Mouse (Mus musculus) hematopoietic stem cell, adult 5-6 weeks (primary cell): ENCODE results near the gene Tcaim. TPM values are rescaled to one million over a fixed set of nuclear protein-coding genes. Genes with fewer than 3 reads are reported as not detected.
A peak's percentile ranks its signal among the peaks of the same experiment; 100 is the strongest.

Experiments used
- ATAC-seq, 2 experiments: fragments of 125-278 bp in 1 of 2; replicated peaks in 1 of 2; 2 replicates each; pipeline ENCODE4 v1.8.0; 2016 to 2017; ENCODE audit warnings: inconsistent platforms in 2 of 2, mild to moderate bottlenecking in 2 of 2, moderate number of reproducible peaks in 2 of 2, low read depth in 1 of 2, moderate TSS enrichment in 1 of 2; ENCODE audit not compliant: low FRiP score in 2 of 2, poor library complexity in 2 of 2, severe bottlenecking in 2 of 2, insufficient read depth in 1 of 2, low TSS enrichment in 1 of 2
- total RNA-seq: library from RNA; stranded (forward); fragments of 172-1452, 232-1000 nt; gene quantifications from 2 replicates; pipeline ENCODE4 v1.2.3, GENCODE M21; 2017

Tcaim gene
- total RNA-seq: 11.8 and 13.2 TPM in 2 replicates

DNA sequence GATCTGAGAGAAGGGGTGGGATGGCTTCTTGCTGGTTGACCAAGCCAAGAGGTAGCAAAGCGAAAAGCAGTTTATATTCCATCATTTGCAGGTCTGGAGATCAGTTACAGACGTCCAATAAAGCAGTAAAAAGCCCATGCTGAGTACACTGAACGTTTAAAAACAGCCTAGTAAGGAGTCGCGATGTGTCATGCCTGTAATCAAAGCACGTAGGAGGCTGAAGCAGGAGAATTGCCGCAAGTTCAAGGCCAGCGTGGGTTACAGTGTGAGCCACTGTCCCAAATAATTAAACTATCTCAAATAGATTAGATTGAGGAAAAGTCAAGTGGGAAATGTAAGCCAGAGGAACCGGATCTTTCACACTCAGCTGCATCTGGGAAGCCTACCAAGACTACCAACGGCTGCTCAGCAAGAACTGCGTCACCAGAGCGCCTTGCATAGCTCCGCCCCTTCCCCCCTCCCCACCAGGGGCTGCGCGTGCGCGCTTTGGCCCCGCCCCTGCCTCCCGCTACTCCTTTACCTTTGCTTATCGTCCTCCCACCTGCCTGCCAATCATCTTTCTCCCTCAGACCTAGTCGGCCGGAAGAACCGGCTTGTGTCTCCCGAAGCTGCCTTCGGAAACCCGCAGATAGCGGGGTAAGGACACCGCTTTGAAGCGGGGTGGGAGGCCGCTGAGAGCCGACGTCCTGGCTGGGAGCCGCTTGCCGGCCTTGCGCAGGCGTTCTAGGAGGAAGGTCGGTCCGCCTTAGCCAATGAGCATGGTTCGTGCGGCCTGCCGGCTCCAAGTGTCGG lies at the start of gene Tcaim:
Gene Tcaim (plus strand): TSS at position 487 of the 792 bp plus-strand sequence.
- peak; percentile 95 to 96 for ATAC-seq

DNA sequence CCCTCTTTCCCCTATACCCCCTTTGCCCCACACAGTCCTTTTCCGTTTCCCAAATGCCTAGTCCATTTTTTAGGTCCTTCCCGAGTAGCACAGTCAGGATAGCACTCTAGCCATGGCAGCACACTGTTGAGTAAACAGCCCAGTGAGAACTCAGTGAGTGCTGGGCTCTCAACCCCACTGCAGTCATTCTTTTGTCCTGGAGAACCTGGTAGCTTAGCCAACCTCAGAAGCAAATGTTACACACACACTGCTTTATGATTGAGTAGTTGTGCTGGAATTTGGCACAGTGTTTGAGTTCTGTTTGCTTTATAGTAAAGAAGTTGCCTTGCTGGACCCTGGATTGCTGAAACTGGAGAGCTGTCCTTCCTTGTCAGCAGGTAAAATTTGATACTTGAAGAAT lies 47.7 kb upstream of the Tcaim start:
- ATAC-seq: no peak

DNA sequence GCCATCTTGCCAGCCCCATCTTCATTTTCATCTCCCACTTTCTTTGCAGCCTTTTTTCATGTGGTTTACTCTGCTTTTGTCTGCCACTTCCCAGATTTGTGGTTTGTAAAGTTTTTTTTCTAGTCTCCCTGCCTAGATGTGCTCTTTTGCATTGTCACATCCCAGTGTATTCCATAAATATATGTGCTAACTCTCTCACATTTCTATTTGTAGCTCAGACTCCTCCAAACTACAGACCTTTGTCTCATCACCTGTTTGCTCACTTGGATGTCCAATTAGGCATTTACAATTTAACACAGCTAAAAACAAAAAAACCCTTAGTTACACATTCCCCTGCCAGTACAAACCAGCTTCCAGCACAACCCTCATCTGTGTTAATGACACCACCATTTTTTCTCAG lies 45.2 kb upstream of the Tcaim start:
- ATAC-seq: no peak

DNA sequence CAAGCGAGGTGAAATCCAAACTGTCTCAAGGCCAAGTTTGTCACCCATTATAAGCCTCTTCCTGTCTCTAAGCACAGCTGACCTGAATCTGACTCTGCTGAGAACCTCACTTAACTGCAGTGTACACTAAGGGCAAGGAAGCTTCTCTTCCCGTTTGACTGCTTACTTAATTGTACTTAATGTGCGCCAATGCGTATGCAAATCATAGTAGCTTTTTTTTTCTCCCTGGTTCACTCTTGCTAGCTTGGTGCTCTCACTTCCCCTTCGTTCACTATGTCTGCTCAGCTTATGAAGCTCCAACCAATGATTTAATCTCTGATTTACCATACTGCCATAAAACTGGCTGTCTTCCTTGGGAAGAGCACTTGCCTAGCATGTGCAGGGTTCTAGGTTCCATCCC lies 20.1 kb upstream of the Tcaim start:
- 0 out of 4 replicates have a peak, but pooled peaks of 1 of the 2 experiments have one; percentile 17 for ATAC-seq

DNA sequence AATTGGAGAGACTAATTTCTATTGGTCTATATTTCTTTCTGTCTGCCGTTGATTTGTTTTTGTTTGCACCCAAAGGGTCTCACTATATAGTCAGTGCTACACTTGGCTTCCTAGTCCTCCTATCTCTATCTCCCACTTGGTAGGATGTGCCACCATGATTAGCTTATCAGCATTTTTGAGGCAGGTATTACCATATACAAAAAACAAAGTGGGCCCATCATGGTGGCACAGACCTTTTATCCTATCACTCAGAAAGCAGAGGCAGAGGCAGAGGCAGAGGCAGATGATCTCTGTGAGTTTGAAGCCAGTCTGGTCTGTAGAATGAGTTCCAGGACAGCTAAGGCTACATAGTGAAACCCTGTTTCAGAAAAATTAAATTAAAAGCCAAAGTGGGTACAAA lies 18.8 kb upstream of the Tcaim start:
- ATAC-seq: no peak

DNA sequence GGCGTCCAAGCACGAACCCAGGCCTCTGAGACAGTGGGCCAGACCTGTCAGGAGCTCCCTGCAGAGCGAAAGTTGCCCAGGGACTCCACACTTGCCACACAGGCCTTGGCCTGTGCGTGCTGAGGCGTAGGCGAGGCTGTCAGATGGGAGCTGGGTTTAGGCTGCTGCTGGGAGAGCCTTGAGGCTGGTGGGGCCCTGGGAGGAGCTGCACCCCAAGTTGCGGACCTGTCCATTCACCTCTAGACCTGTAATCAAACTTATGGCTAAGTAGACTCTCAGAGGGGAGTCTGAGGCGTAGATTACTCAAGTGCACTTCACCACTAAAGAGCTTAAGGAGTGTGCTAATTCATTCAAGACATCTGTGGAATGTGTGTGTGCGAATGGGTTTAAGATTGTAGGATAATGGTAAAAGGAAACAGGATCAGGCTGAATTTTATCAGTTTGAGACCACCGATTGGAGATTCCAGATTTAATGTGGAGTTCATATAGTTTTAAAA lies 554 bp downstream of the Tcaim start:
- ATAC-seq: no peak

DNA sequence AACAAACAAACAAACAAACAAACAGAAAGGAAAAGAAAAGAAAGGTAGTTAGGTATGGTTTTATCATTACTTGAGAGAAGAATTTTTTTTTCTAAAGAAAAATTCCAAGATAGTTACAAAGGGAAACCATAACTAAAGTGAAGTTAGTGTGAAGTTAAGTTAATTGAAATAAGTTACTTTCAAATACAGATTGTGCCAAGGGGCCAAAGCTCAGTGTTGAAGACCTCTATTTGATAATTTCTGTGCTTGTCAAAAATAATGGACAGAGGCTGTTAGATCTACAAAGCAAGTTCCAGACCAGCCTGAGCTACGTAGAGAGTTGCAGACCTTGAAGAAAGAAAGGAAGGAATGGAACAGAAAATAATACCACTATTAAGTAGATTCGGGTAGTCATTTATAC lies 1.8 kb downstream of the Tcaim start:
- no peak for ATAC-seq

DNA sequence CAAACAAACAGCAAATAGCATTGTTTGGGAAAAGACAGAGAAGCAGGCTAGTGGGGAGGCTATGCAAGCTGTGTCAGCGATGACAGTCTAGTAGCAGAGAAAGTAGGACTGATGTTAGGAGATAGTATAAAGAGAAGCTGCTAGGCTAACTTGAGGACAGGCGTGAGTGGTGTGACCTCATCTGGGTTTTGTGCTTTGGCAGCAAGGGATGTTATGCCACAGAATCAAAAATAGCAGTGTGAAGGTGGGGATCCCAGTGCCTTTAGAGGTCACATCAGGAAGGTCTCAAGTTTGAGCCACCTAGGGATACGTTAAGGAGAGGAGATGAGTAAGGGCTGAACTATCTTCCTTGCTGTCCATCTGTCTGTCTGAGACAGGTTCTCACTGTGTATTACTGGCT lies 4.9 kb downstream of the Tcaim start:
- ATAC-seq: no peak

DNA sequence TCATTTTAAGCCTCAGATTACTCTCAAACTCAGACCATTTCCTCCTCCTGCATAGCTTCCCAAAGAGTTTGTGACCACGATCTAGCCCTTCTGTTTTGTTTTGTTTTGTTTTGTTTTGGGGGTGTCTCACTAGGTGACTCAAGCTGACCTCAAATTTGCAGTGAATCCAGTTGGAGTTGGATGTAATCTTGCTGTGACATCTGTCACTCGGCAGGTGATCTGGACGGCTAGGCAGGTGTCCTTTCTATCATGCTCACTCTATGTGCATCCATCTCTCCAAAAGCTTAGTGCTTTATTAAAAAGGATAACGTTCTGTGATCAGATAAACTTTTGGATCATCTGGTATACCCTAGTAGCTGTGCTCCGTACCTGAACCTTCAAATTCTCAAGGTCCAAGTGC lies 7.0 kb downstream of the Tcaim start:
- no peak for ATAC-seq

DNA sequence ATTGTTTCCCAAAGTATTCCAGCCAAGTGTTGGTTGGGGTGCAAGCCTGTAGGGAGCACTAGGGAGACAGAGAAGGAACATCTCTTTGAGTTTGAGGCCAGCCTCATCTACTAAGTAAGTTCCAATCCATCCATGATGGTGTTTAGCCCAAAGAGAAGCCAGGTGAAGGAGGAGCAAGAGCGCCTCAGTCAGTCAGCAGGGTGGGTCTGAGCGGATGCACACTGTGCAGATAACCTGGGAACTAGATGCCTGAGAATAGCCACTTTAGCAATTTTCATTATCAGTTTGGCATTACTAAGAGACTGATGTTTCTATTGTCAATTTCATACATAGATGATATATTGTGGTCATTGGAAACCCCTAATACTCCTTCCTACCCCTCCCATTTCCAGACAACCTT lies 9.4 kb downstream of the Tcaim start:
- ATAC-seq: no peak

DNA sequence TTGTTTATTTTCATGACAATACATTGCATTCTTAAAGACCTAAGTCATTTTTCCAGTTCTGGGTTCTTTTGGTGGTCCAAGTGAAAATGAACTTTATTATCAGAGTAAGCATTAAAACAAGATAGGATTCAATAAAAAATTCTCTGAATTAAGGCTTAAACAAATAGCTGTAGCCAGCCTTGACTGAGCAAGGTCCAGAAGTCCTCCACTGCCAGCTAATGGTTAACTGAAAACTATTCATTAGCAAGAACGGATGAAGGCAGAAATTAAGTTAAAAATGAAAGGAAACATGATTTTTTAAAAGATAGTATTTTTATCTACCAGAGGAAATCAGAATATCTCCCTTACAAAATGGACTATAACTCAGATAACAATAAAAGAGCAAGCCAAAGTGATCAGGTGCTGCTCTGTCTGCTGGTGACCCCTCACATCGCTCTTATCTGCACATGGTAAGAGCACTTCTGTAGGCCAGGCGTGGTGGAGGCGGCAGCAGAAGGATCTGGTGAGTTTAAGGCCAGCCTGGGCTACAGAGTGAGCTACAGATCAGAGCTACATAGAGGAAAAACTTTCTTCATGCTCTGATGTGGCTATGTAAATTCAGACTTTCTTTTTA lies 10.0 kb downstream of the Tcaim start:
- no peak for ATAC-seq

DNA sequence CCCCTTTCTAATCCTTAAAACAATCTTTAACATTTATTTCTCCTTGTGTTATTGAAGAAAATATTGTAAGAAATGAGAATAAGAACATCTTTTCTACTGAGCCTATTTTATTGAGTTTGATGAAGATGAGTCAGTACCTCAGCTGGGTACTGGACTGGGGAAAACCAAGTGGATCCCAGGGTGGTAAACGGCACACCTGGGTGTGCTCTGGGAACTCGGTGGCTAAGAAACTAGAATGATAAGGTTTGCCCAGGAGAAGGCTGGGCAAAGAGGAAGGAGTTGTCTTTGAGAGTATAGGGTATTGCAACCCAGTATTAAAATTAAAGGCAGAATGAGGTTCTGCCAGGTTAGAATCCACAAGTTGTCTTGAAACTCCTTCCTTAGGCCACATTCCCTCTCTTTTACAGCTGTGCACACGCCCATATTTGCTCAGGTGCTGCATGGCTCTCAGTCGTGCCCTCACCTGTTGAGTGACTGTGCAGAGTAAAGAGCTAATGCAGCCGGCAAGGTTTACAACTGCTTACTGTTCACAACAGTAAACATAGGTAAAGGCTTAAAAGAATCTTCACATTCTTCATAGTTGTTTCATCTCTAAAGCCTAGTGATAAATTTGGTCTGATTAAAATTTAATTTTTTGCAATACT lies 18.2 kb downstream of the Tcaim start:
- ATAC-seq: no peak

DNA sequence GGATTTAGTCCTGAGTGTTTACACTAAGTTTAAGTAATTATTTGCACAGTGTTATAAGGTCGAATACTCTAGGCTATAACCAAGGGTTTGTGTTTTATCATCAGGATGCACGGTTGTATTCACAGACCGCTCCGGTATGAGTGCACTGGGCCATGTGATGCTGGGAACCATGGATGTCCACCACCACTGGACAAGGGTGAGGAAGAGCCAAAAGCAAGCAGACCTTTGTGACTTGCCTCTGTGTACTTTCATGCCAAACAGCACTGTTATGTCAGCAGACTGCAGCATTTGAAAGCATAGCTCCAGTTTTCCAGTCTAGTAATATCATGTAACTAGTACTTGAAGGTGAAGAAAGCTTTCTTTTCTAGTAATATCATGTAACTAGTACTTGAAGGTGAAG lies 21.4 kb downstream of the Tcaim start:
- no peak for ATAC-seq

DNA sequence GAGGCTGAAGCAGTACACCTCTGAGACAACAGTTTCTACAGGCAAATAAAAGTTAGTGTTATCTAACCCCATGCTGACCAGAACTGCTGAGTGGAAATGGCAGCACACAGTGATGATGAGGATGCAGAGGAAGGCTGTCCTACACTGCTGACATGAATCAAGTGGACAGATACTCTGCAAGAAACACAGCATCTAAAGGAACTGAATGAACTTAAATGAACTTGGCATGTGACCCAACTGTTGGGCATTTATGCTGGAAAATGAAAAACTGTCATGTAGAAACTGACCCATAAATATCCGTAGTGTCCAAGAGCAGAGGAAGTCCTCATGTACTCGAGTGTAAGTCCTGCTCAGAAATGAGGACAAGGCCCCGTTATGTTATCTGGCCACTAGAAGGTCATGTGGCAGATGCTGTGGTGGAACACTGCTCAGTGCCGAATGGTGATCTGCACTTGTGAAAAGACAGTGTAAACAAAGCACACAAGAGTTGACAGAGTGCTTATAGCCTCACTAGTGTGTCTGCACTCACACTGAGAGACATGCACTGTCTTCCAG lies 24.6 kb downstream of the Tcaim start:
- no peak for ATAC-seq

DNA sequence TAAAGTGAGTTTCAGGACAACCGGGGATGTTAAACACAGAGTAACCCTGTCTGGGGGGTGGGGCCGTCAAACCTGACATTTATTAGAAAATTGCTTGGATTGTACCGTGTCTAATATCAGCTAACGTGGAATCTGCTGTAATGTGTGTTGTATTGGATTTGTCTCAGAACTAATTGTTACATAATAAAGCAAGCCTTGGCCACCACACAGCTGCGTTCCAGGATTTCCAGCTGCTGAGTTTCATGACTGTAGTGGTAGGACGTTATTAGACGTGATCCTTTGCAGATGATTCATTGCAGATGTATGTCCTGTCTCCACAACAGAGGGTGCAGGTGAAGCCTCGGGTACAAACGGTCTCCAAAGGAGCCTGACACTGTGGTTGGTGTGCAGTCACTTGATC lies 30.8 kb downstream of the Tcaim start:
- no peak for ATAC-seq

DNA sequence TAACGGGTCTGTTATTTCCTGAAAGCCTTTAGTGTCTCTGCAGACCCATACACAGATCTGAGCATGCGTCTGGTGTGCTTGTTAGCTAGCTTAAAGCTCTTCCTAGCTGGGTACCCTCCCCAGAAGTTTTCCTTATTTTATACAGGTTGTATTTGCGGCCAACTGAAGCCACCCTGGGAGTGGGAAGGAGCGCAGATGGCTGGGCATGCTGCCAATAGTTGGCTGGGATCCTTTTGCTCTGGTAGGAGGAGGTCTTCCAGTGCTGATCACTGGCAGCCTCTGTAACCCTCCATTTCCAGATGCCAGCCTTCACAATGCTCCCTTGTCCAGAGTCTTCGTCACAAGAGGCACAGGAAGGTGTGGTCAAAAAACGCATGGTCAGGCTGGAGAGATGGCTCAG lies 31.5 kb downstream of the Tcaim start:
- ATAC-seq: no peak

DNA sequence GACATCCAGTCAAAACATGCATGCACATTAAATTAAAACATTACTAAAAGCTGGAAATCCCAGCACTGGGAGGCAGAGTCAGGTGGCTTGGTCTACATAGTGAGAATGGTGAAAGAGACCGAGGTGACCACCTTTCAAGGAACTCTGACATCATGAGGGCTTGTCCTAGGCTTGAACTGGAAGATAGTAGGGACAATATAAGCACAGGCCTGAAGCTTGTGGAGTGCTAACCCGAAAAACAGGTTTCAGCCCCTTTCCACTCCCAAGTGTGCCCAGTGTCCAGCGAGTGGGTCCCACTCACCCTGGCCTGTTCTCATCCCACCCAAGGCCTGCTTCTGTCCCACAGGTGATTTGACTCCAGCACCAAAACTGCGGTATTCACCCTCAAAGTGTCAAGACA lies 31.9 kb downstream of the Tcaim start:
- no peak for ATAC-seq

DNA sequence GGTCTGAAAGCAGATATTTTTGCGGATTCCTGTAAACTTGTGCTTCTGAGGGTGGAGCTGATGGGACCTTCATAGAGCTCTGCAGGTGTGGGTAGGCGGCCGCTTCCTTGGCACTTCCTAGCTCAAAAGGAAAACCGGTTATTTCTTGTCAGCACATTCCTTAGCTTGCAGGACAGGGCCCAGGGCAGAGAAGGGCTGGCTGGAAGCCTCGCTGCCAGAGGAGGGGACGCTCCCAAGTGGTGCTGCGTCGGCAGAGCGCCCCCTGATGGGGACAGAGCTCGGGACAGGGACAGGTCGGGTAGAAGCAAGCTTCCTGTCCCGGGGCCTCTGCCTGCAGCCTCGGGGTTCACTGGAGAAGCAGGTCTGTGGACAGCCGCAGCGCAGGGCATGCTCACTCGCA lies 32.3 kb downstream of the Tcaim start:
- no peak for ATAC-seq
